Mouse (Mus musculus) midbrain, embryonic 10.5 days (tissue): ENCODE data around the gene Col5a3. TPM values are rescaled to one million over a fixed set of nuclear protein-coding genes. Genes with fewer than 3 reads are reported as not detected.

ENCODE experiments used
- DNase-seq: peaks from one replicate; pipeline ENCODE4 v3.0.0-alpha.2; 2017; ENCODE audit warnings: low spot score
- H3K27ac ChIP-seq: fragments of 300-500 bp; sonication (generic); replicated peaks from 2 replicates; pipeline ENCODE4 v1.5.1; 2016; ENCODE audit warnings: mild to moderate bottlenecking
- H3K27me3 ChIP-seq: fragments of 300-500 bp; sonication (generic); 2 replicates; pipeline ENCODE4 v1.6.1; 2016; ENCODE audit warnings: low read depth, mild to moderate bottlenecking; ENCODE audit not compliant: poor library complexity, severe bottlenecking
- H3K36me3 ChIP-seq: fragments of 300-500 bp; sonication (generic); 2 replicates; pipeline ENCODE4 v1.6.1; 2016; ENCODE audit warnings: mild to moderate bottlenecking, moderate library complexity
- H3K4me1 ChIP-seq: fragments of 300-500 bp; sonication (generic); 2 replicates; pipeline ENCODE4 v1.6.1; 2016
- H3K4me3 ChIP-seq: fragments of 300-500 bp; sonication (generic); 2 replicates; pipeline ENCODE4 v1.5.1; 2016; ENCODE audit warnings: mild to moderate bottlenecking, moderate library complexity
- H3K9me3 ChIP-seq: fragments of 300-500 bp; sonication (generic); replicated peaks from 2 replicates; pipeline ENCODE4 v1.6.1; 2016; ENCODE audit warnings: mild to moderate bottlenecking
- WGBS: fragments of 180-500 bp; shearing (Covaris S2); methylation state at CpG from one replicate; pipeline ENCODE4 v1.1.7; 2016; 5-methylcytosine and 5-hydroxymethylcytosine counted together
- polyA plus RNA-seq: library from polyadenylated mRNA; unstranded; fragments of >200 nt; fragmentation: Nextera tagmentation; extraction: Ambion mirVana; gene quantifications from 2 replicates; pipeline ENCODE4 v1.2.1, GENCODE M21; 2016

The Col5a3 gene
- polyA plus RNA-seq, 1 experiment from 2014 or later, result 0.60 TPM

- no peaks in the 10 kb centered on the region for H3K9me3 ChIP-seq
- DNase-seq, result peak; percentile 68
- H3K27me3 ChIP-seq, result no peaks in the 10 kb centered on the region
- H3K4me3 ChIP-seq, result no peak overlapping the region
- H3K4me1 ChIP-seq, result no peaks in the 10 kb centered on the region
- H3K36me3 ChIP-seq, result no peaks in the 10 kb centered on the region
- H3K27ac ChIP-seq, result no peak overlapping the region
- WGBS, result 58% methylated on average over 6 of the region's 6 CpGs
These were observed 57.5 kb downstream of the Col5a3 start for GRCm38 (mm10) chr9:20757087-20757955.

- DNase-seq, result no peak
These were observed 58.7 kb downstream of the Col5a3 start for GRCm38 (mm10) chr9:20756081-20756700.

GRCm38 (mm10) chr9:20754335-20754734, 60.5 kb downstream of the Col5a3 start:
- no peak for DNase-seq
- H3K9me3 ChIP-seq, result no peaks in the 10 kb centered on the region
- H3K4me3 ChIP-seq, result no peak overlapping the region
- H3K27ac ChIP-seq, result no peak overlapping the region
- whole genome bisulfite sequencing, result 93% methylated on average over 2 of the region's 2 CpGs
- H3K27me3 ChIP-seq, result no peaks in the 10 kb centered on the region
- no peaks in the 10 kb centered on the region for H3K4me1 ChIP-seq
- no peaks in the 10 kb centered on the region for H3K36me3 ChIP-seq

More at GRCm38 (mm10) chr9:20756081-20756700, 58.7 kb downstream of the Col5a3 start:
- no peak overlapping the region for H3K27ac ChIP-seq
- no peaks in the 10 kb centered on the region for H3K9me3 ChIP-seq
- WGBS, result 87% methylated on average over 4 of the region's 4 CpGs
- H3K36me3 ChIP-seq, result no peaks in the 10 kb centered on the region
- H3K27me3 ChIP-seq, result no peaks in the 10 kb centered on the region
- no peak overlapping the region for H3K4me3 ChIP-seq
- no peaks in the 10 kb centered on the region for H3K4me1 ChIP-seq

GRCm38 (mm10) chr9:20751477-20752029, 63.3 kb downstream of the Col5a3 start:
- Histone ChIP-seq H3K27ac (no peak overlapping the region), H3K9me3 (no peaks in the 10 kb centered on the region), H3K4me3 (no peak overlapping the region), H3K27me3 (peaks cover 4% of the 10 kb centered on the region; the same call in 1 of the 2 replicates), H3K4me1 (peaks cover 21% of the 10 kb centered on the region), H3K36me3 (no peaks in the 10 kb centered on the region)
- no peak for DNase-seq
- WGBS, result 59% methylated on average over 6 of the region's 6 CpGs

GRCm38 (mm10) chr9:20749213-20749612, 65.7 kb downstream of the Col5a3 start:
- Histone ChIP-seq H3K27me3 (peaks cover 27% of the 10 kb centered on the region), H3K9me3 (no peaks in the 10 kb centered on the region), H3K4me3 (no peak overlapping the region), H3K4me1 (peaks cover 41% of the 10 kb centered on the region), H3K27ac (no peak overlapping the region), H3K36me3 (no peaks in the 10 kb centered on the region)
- DNase-seq, result no peak
- WGBS, result 86% methylated on average over 5 of the region's 5 CpGs

GRCm38 (mm10) chr9:20748540-20748939, 66.3 kb downstream of the Col5a3 start:
- Histone ChIP-seq H3K4me3 (no peak overlapping the region), H3K36me3 (no peaks in the 10 kb centered on the region), H3K27me3 (peaks cover 34% of the 10 kb centered on the region), H3K4me1 (peaks cover 41% of the 10 kb centered on the region), H3K9me3 (no peaks in the 10 kb centered on the region), H3K27ac (peak overlapping the region; percentile 85)
- 84% methylated on average over 3 of the region's 3 CpGs for WGBS
- DNase-seq, result no peak

- WGBS, result 12% methylated on average over 3 of the region's 3 CpGs
- 0 out of 2 replicates have a peak overlapping the region, but pooled peaks have one; percentile 3 for H3K4me3 ChIP-seq
- peaks cover 41% of the 10 kb centered on the region for H3K27me3 ChIP-seq
- H3K4me1 ChIP-seq, result peaks cover 41% of the 10 kb centered on the region
- H3K36me3 ChIP-seq, result no peaks in the 10 kb centered on the region
- H3K9me3 ChIP-seq, result no peaks in the 10 kb centered on the region
- H3K27ac ChIP-seq, result peak overlapping the region; percentile 85
- no peak for DNase-seq
These were observed 67.2 kb downstream of the Col5a3 start for GRCm38 (mm10) chr9:20747682-20748081.

GRCm38 (mm10) chr9:20746017-20746660, 68.7 kb downstream of the Col5a3 start, which contains the start of gene Olfm2:
Olfm2 (minus strand) TSS chr9:20746349.
- Histone ChIP-seq H3K9me3 (no peaks in the 10 kb centered on the region), H3K4me3 (peak within 1 kb of the TSS; percentile 68), H3K4me1 (peaks cover 41% of the 10 kb centered on the region), H3K27me3 (peaks cover 45% of the 10 kb centered on the region), H3K27ac (peak within 1 kb of the TSS; percentile 82), H3K36me3 (no peaks in the 10 kb centered on the region)
- WGBS, result under 1% methylated on average over 20 of the region's 50 CpGs
- peak; percentile 72 for DNase-seq

- Histone ChIP-seq H3K27me3 (peaks cover 45% of the 10 kb centered on the region), H3K27ac (peak overlapping the region; percentile 82), H3K36me3 (no peaks in the 10 kb centered on the region), H3K4me1 (peaks cover 45% of the 10 kb centered on the region), H3K4me3 (peak overlapping the region; percentile 68), H3K9me3 (no peaks in the 10 kb centered on the region)
- no peak for DNase-seq
- 11% methylated on average over 17 of the region's 17 CpGs for WGBS
These were observed 69.5 kb downstream of the Col5a3 start for GRCm38 (mm10) chr9:20745129-20745966.

- no peak overlapping the region for H3K4me3 ChIP-seq
- H3K9me3 ChIP-seq, result no peaks in the 10 kb centered on the region
- peak; percentile 64 for DNase-seq
- peaks cover 56% of the 10 kb centered on the region for H3K27me3 ChIP-seq
- peaks cover 47% of the 10 kb centered on the region for H3K4me1 ChIP-seq
- no peaks in the 10 kb centered on the region for H3K36me3 ChIP-seq
- H3K27ac ChIP-seq, result no peak overlapping the region
- 6% methylated on average over 22 of the region's 22 CpGs for WGBS
These were observed 70.7 kb downstream of the Col5a3 start for GRCm38 (mm10) chr9:20743946-20744738.

GRCm38 (mm10) chr9:20740407-20740806, 74.5 kb downstream of the Col5a3 start:
- Histone ChIP-seq H3K36me3 (no peaks in the 10 kb centered on the region), H3K9me3 (no peaks in the 10 kb centered on the region), H3K27me3 (peaks cover 44% of the 10 kb centered on the region), H3K4me1 (peaks cover 15% of the 10 kb centered on the region), H3K4me3 (no peak overlapping the region), H3K27ac (no peak overlapping the region)
- DNase-seq, result peak; percentile 83
- WGBS, result 4% methylated on average over 12 of the region's 12 CpGs
